Mouse (Mus musculus) heart, postnatal 10 days (tissue): ENCODE measurements at regions not wholly inside any gene's neighbourhood (a gene's known extent, or its start where the extent isn't known, plus 50 kb on each side); places are given as distances from the start of the nearest gene placed in this dataset.

Source experiments
- DNase-seq, 2 experiments: peaks; one replicate each; pipeline ENCODE4 v3.0.0; 2021
- intact Hi-C: fragments of 180-260 bp; cut with DNase I; formaldehyde crosslinking; loops from one replicate; pipeline ENCODE4 v1.15.1; 2025

DNA sequence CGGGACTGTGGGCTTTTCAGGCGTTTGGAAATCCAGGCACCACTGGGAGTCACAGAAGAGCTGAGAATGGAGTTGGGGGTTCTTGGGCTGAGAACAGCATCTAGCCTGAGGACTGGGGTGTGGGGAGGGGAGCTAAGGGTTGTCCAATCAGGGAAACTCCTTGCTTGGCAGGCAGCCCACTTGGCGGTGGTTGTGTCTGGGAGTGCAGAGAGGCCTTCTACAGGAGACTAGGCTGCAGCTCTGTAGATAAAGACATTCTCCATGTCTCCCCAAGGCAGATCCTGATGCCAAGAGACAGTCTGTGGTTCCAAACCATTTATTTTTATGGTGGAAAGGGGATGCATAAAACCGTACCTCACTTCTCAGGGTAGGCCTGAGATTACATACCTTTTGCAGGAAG lies 774.6 kb downstream of the Brinp1 start:
- DNase-seq = peak in 1 of 2 experiments; percentile 1
- intact Hi-C loops = no loop called here

DNA sequence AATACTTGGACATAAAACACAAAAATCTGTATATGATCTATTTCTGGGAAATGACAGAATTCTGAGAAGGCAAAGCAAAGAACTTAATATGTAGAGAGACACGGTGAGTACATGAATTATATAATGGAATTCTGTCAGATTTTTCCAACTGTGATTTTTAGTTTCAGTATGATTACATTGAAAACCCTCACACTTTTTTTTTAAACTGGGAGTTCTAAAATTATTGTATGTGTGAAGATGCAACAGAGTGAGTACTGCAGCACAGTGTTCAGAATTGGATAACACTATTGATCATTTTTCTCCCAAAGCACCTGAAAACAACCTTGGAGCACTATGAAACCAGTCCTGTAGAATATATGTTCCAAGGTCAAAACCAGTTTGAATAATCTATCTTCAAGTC lies 797.7 kb downstream of the Brinp1 start:
- intact Hi-C loops = no loop called here
- no peak for DNase-seq

DNA sequence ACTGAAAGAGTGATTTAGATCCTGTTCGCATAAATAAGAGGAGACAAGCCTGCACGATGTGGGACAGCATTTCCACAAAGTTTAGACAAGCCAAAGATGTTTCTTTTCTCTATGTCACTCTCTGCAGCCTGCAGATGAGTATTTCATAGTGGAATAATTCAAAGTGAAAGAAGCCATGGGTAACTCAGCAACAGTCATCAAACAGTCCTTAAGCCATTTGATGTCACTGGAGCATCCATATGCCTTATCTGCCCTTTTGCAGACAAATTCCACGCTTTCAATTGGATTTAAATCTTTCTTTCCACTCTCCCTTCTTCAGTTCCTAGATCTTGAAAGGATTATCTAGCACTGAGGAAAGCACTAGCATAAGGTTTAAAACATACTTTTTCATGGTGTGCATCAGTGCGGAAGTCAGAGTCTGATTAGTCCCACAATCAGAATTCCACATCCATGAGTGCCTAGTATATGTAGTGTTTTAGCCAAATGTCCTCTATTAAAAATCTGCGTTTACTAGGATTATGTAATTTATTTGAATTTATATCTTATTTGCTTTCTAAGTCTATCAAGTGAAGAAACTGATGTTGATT lies 805.6 kb downstream of the Brinp1 start:
- DNase-seq = no peak
- intact Hi-C loops = no loop called here

DNA sequence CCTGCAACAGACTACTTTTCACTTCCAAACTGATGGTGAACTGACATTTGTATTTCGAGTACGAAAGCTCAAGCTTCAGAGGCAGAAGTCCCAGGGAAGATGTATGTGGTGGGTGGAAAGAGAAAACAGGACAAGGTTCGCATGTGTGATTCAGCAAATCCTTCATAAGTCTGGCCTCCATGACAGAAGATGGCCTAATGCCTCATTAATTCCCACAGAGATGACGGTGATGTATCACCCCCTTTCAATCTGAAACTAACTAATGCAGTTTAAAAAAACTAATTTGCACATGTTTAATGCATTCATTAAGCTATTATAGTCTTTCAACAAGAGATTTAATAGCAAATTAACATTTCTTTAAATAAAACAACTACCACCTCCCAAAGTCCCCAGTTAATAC lies 826.1 kb downstream of the Brinp1 start:
- no peak for DNase-seq
- intact Hi-C loops = no loop called here

DNA sequence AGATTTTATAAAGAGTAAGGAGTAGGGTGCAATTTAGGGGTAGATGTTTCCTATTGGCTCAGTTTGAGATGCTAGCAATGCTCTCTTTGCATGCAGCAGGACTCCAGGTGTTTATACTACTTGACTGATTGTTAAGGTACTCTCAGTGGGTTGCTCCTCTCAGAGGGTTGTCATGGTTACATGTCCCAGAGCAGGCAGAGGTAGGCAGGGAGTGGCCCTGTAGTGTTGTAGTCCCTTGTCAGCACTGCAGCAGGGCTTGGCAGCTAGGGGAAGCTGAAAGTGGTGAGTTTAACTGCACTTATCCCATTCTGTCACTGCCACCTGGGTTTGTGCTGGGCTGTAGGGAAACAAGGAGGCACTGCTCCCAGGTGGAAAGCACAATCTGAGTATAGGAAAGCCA lies 839.7 kb downstream of the Brinp1 start:
- intact Hi-C loops = no loop called here
- DNase-seq = no peak

DNA sequence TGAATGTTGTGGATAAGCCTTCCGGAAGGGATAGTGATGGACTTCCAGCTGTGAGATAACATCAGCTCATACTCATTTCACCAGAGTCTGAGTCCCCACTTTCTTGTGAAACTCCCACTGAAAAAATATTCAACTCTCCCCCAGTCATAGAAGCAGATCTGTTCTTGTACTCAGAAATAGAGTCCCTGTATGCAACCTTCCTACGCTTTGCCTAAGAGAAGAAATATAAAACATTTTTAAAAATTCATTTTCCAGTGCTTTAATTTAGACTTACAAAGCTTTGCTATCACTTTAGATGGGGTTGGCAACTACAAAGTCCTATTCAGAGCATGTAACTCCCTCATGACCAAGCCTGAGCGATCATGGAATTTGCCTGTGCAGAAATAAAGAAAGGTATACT lies 868.9 kb downstream of the Brinp1 start:
- DNase-seq = no peak
- intact Hi-C loops = no loop called here

DNA sequence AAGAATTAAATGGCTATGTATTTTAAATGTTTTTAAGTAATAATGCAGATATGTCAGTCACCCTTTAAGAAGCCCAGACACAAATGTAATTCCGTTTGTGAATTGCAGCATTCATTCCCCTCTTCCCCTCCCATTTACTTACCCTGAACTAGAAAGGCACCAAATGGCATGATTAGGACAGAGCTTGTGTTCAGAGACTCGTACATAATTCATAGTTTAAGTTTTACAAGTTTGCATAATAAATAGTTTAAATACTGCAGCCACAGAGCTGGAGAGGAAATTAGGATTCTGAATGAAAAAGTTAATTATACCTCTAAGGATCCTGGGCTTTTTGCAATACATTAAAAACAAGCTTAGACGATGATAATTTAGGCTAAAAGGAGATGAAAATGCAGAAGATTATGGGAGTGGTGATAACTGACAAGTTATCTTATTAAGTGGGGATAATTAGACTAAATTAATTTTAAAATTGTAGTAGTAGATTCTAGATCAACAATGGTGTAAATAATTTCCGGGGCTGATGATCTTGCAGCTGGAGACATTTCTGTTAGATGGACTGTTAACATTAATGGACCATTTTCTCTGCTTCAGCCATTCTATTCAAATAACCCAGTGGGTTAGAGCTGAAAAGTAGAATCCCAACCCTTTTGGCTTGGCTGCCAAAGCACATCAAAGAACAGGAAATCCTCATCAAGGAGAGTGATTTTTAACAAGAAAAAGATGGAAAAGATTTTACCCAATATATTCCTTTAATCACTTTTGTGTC lies 897.2 kb downstream of the Brinp1 start:
- intact Hi-C loops = no loop called here
- DNase-seq = no peak

DNA sequence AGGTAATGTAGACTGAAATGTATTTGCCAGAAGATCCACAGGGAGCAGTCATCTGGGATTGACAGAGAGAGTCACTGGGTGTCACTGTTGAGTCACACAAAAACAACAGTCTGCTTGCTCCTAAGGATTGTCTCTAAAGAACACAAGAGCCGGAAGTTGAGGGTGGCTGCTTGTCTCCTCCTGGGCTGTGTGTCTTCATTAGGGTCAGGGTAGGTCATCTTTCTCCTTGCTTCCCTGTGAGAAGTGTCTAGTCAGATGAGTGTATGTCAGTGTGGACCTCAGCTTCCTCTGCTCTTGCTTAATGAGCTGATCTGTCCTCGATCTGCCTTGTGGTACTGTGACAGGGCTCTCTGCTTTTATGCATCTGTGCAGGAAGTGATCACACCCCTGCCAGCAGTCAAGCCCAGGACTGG lies 931.3 kb downstream of the Brinp1 start:
- peak; percentile 14 to 15 for DNase-seq
- intact Hi-C loops = loop anchor here (2.0 kb wide), 1 partner anchor 824 kb away; no protein-coding TSS in a partner anchor

DNA sequence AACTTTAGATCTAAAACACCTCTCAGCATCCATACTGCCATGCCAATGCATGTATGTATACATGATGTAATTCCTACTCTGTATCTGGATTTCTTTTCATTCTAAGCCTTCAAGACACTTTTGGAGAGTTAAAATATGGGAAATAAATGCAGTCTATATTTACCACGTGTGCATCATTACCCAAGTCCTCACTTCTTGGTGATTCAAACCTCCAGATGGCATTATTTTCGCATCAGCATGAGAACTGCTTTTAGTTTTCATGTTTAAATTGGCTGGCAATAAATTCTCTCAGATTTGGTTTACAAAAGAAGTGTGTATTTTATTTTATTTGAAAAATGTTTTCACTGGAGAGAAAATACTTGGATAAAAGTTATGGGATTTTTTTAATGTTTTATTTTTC lies 942.8 kb downstream of the Brinp1 start:
- intact Hi-C loops = no loop called here
- DNase-seq = no peak

DNA sequence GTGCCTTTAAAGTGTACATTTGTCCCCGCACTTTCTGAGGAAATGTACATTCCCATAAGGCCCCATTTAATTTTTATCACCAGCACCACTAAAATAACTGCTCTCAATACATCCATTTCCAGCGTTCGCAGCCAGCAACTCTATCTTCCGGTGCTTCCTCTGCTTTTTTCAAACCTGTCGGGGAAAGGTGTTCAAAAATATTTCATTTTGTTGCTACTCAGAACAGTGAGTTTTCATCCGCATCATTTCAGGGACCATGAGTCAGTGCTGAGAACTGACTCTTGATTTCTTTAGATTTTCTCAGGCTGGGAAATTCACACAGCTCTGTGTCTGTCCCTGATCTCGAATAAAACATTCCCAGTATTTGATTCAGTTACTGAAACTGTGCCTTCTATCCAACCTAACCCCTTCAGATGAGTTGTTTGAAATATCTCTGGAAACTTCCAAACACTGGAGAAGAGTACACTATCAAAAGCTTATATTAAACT lies 959.4 kb downstream of the Brinp1 start:
- intact Hi-C loops = no loop called here
- no peak for DNase-seq

DNA sequence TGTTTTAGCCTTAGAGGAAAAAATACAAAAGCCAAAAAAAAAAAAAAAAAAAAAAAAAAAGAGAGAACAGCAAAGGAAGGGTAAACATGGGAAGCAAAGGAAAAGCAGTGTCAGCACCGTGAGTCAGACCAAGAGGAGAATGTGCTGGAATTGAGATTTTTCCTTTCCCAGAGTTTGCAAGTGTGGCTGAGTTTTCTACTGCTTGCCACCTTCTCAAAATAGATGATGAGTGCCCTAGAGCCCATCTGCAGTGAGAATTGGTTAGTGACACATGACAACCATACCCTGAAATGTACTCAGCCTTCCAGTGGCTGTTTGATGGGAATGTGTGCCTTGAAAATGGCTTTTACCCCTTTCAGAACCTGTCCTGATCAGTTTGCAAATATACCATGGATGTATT lies 990.7 kb downstream of the Brinp1 start:
- DNase-seq = no peak

DNA sequence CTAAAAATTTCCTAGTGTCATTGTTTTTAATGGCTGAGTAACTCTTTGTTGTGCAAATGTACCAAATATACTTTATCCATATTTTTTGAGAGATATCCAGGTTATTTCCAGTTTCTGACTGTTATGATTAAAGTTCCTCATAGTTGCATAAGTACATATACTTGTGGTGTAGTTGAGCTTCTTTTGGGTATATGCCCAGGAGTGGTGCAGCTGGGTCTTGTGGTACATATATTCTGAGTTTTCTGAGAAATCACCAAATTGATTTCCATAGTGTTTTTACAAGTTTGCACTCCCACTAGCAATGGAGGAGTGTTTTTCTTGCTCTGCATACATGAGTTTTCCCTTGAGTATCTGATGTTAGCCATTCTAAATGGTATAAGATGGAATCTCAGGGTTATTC lies 1006.2 kb downstream of the Brinp1 start:
- no peak for DNase-seq
- intact Hi-C loops = no loop called here

More for the DNA sequence above, 990.7 kb downstream of the Brinp1 start:
- intact Hi-C loops = no loop called here

DNA sequence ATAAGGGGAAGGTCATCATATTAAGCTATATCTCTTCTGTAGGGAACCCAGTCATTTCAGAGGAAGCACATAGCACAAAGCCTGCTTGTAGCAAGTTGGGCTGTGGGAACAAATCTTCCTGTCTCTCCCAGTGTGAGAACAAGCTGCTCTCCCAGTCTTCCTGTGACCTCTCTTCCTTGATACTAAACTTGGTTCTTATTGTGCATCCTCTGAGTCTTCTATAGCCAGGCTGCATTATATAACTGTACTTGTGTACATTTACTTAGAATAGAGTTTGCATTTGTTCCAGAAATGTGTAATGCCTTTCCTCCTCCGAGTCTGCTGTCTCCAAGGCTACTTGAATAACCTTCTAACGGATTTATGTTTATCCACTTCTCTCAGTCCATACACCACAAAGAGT lies 1021.7 kb downstream of the Brinp1 start:
- DNase-seq = no peak
- intact Hi-C loops = no loop called here

DNA sequence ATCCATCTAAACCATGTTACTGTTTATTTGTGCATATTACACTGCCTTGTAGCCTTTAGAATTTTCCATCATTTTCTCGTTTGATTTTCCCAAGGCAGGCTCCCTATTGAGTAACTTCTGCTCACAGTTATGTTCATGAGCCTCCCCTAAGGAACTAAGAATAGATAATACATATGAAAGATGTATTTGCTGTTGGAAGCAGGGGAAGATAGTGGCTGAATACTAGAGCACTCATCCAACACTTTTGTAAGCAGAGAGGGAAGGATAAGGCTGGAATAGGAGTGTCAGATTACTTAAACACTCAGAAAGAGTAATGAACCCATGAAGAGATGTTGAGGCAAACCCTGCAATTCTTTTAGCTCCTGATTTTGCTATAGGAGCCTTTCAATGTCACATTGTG lies 1055.1 kb downstream of the Brinp1 start:
- DNase-seq = no peak
- intact Hi-C loops = no loop called here

DNA sequence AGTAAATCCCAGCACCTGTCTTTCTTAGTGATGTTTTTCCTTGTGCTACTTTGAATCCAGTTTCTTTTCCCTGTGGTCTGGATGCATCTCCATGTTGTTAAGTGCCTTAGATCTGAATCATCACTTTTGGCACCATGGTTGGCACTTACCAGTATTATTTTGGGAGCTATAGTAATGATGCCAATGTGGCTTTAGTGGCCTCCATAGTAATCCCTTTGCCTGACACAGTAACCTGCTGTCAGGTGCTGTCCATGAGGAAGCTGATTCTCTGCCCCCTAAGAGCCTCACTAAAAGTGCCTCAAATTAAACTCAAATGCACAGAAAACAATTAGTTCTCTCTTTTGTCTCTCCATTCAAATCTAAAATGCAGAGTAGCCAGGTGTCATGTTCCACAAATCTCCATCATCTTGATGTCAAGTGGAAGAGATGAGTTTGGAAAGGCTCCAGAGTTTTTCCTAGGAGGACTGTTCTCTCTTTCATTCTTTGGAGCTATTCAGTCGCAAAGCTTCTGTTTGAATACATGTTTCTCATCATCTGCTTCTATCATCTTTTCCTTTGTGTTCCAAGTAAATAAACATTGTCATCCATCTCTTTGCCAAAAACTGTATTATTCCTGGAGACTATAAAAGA lies 1062.1 kb downstream of the Brinp1 start:
- DNase-seq = no peak
- intact Hi-C loops = no loop called here

DNA sequence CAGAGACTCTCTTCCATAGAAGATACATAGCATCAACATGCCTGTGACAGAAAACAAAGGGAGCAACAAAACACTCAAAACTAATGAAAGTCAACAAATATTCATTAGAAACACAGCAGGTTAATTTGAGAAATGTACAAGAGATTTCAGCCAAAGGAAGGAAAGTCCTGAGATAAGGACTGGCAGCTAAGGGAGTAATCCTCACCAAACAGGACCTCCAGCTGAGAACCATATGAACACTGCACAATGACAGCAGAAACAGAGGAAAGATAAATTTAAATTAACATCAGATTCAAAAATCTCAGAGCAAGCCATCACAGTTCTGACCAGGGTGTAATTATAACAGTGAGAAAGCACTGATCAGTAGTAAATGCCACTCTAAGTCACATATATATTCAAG lies 1060.6 kb downstream of the Tlr4 start:
- intact Hi-C loops = no loop called here
- DNase-seq = no peak

DNA sequence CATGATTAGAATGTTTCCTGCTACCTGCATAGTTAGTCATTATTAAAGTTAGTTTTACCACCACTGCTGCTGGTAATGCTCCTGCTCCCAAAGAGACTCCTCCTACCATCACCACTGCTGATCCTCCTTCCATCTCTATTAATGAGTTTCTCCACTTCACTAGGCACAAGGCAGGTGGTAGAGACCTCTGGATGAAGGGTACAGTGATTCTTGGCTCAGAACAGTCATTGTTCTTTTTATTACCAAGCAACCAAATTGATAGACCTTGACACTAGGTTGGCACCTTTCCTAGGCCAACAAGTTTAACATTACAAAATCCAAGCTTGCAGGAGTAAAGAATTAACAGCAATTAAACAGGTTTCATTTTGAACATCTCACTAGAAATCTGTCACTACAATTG lies 1057.8 kb downstream of the Tlr4 start:
- no peak for DNase-seq

DNA sequence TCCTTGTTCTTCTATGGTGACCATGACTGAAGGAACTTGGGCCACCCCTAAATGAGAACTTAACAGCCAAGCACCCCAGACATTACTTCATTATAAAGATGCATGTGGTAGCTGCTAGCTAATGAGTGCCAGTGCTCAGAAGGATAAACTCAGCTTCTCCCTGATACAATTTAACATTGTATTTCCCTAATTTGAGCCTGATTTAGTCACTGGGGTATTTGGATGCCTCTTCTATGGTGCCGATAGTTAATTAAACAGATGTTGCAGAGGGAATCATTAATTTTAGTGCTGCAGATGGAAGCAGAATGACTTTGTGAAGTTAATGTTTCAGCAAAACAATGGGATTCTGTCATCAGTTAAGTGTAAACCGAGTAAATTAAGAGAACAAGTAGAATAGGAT lies 1034.8 kb downstream of the Tlr4 start:
- DNase-seq = no peak
- intact Hi-C loops = no loop called here

More for the DNA sequence above, 1057.8 kb downstream of the Tlr4 start:
- intact Hi-C loops = no loop called here

DNA sequence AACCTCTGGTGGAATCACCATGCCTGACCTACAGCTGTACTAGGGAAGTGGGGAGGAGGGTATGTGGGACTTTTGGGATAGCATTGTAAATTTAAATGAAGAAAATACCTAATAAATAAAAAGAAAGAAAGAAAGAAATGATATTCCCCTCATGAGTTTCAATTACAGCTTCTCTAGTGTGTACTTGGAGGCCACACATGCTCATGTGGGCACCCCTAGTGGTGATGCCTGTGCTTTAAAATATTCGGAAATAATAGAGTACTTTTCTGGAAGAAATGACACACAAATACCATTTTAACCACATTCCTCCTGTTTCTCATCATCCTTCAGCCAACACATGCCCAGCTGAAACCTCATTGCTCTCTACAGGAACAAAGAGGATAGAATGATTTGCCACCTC lies 1034.4 kb downstream of the Tlr4 start:
- DNase-seq = no peak
- intact Hi-C loops = no loop called here

DNA sequence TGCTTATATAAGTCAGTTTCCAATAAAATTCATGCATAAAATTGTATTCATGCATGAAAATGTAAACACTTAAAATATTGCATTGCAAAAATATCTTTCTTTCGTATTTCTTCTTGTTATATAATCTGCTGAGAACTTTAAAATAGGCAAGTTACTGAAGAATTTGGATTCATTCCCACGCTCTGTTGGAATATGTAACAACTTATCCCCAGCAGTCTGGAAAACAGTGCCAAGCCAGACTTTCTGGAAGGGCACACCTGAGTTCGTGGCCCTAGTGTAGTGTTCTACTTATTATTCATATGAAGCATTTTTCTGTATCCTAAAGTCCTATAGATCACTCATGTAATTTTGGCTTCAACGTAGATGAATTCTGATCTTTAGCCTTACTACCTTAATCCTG lies 1025.6 kb downstream of the Tlr4 start:
- intact Hi-C loops = no loop called here
- DNase-seq = no peak

DNA sequence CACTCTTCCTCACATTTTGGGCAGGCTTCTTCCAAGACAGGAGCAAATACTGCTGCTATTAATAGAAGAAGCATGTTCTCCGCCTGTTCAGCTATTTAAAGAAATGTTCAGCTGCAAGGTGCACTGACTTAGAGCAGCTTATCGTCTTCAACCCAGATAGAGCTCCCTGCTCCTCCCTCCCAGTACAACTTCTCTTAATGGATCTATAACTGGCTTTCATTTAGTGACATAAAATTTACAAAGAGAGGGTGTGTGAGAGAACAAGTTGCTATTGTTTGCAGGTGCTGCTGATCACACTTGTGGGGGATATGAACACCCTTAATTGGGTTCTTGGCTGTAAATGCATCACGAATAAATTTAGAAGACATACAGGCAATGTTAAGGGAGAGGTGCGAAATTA lies 1006.0 kb downstream of the Tlr4 start:
- no peak for DNase-seq
- intact Hi-C loops = no loop called here

DNA sequence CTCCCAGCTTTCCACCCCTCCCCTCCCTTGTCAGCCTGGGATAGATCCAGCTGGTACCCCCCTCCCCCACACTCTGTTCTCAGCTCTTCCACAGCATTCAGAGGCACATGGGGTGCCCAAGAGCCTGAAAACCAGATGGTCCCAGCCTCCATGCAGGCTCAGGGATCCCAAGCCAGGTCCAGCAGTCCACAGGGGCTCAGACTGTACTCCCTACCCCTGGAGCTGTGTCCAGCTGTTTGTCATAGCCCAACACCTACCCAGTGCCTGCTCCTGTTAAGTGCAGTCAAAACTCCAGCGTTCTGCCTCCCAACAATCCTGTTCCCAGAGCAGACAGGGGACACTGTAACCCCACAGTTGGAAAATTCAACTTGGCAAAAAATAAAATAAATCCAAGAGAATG lies 998.1 kb downstream of the Tlr4 start:
- intact Hi-C loops = no loop called here
- no peak for DNase-seq
